Mouse (Mus musculus) bone marrow, adult 2 months (tissue): ENCODE data around the gene Reln. TPM values are rescaled to one million over a fixed set of nuclear protein-coding genes. Genes with fewer than 3 reads are reported as not detected.

Experiments
- H3K27ac ChIP-seq: fragments of 200-500 bp; 2 replicates; pipeline ENCODE4 v1.5.1; 2012; ENCODE audit warnings: low read depth, mild to moderate bottlenecking, control low read depth, inconsistent platforms, low read length; ENCODE audit not compliant: control insufficient read depth, poor library complexity, insufficient read depth
- H3K4me1 ChIP-seq: fragments of 200-500 bp; 2 replicates; pipeline ENCODE4 v1.6.1; 2011; ENCODE audit warnings: low read length; ENCODE audit not compliant: control insufficient read depth, insufficient read depth
- H3K4me3 ChIP-seq: fragments of 200-500 bp; replicated peaks from 2 replicates; pipeline ENCODE3; 2011; ENCODE audit warnings: mild to moderate bottlenecking, low read depth, low read length, control low read depth; ENCODE audit not compliant: control insufficient read depth
- CTCF ChIP-seq: fragments of 200-500 bp; IDR thresholded peaks from 2 replicates; pipeline ENCODE4 v1.5.1; 2011; ENCODE audit warnings: low read length, control low read depth; ENCODE audit not compliant: control insufficient read depth, insufficient read depth
- POLR2A ChIP-seq: fragments of 200-500 bp; IDR thresholded peaks from 2 replicates; pipeline ENCODE4 v1.6.1; 2011; ENCODE audit warnings: low read depth, mild to moderate bottlenecking, control low read depth, low read length, borderline replicate concordance; ENCODE audit not compliant: control insufficient read depth
- WGBS: fragments of 180-500 bp; shearing (Covaris S2); methylation state at CpG from one replicate; pipeline ENCODE4 v1.1.7; 2018; 5-methylcytosine and 5-hydroxymethylcytosine counted together
- polyA plus RNA-seq: library from polyadenylated mRNA; stranded (reverse); fragments of >200 nt; gene quantifications from 2 replicates; pipeline ENCODE4 v1.2.4, GENCODE M21; 2011; ENCODE audit warnings: low replicate concordance; ENCODE audit not compliant: missing spikeins, insufficient read depth, insufficient read length

The Reln gene
- polyA plus RNA-seq, 1 experiment: 8.9 TPM

DNA sequence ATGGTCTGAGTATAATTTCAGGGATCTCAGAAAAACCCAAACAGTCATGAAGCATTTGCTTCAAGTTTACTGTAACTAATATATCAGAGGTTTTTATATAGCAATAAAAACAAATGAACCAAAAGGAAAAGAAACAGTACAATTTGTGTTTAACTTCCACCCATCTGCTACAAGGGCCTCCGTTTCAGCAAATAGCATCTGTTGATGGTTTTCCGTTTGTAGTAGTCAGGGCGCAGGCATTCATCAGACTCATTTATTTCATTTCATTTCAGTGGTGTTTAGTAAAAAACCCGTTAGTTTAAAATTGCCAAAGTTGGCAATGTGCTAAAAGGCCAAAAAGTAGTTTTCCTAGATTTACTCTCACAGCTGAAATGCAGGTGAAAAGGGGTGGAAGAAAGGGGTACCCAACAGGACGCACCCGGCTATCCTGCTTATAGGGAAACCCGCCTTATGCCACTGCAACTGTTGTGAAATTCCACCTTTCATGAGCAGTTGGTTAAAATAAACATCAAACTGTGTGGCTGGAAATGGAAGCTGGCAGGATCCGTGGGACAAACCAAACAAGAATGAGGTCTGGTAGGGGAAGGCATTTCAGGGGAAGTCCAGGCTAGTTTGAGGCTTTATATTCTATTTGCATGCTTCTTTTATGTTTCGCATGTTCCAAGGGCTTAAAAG is 237.6 kb downstream of the Reln start:
- TF ChIP-seq POLR2A: no peak
- TF ChIP-seq CTCF: no peak
- 75% methylated on average over 9 of the region's 9 CpGs for WGBS
- no peaks in the 10 kb centered on the region for H3K4me1 ChIP-seq
- H3K27ac ChIP-seq: no peak overlapping the region
- no peak overlapping the region for H3K4me3 ChIP-seq

- H3K4me3 ChIP-seq: no peak overlapping the region
- TF ChIP-seq CTCF (no peak), POLR2A (no peak)
- WGBS: 92% methylated on average over 5 of the region's 5 CpGs
- no peak overlapping the region for H3K27ac ChIP-seq
- H3K4me1 ChIP-seq: no peaks in the 10 kb centered on the region
Measured at GRCm38 (mm10) chr5:22094984-22095383, 249.5 kb downstream of the Reln start.

GRCm38 (mm10) chr5:22094043-22094442 is 250.5 kb downstream of the Reln start:
- Histone ChIP-seq H3K27ac (no peak overlapping the region), H3K4me1 (no peaks in the 10 kb centered on the region), H3K4me3 (no peak overlapping the region)
- WGBS: 72% methylated on average over 5 of the region's 5 CpGs
- TF ChIP-seq POLR2A: no peak
- no peak for TF ChIP-seq CTCF

- H3K4me1 ChIP-seq: no peaks in the 10 kb centered on the region
- TF ChIP-seq POLR2A (no peak), CTCF (no peak)
- WGBS: 80% methylated on average over 9 of the region's 9 CpGs
- H3K27ac ChIP-seq: no peak overlapping the region
- H3K4me3 ChIP-seq: no peak overlapping the region
Measured at GRCm38 (mm10) chr5:22093157-22093865, 251.2 kb downstream of the Reln start.

- no peak for TF ChIP-seq POLR2A
- no peak for TF ChIP-seq CTCF
- Histone ChIP-seq H3K4me3 (no peak overlapping the region), H3K27ac (no peak overlapping the region), H3K4me1 (no peaks in the 10 kb centered on the region)
- WGBS: 84% methylated on average over 6 of the region's 6 CpGs
Measured at GRCm38 (mm10) chr5:22080468-22080986, 264.0 kb downstream of the Reln start.

DNA sequence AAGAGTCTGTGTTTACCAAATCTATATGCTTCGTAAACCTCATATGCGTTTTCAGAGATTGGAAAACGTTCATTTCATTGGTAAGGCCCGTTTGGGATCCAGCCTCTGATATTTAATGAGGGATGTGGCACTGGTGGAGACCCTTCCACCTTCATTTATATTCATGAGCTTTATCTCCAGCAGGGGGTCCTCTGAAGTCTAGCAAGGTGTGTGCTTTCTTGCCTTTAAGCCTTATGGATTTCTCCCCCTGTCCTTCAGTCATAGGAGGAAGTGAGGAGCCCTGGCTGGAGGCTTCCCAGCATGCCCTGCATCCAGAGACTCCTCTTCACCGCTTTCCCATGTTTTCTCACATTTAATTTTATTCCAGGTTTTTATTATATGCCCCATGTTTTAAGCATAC is 269.5 kb downstream of the Reln start:
- Histone ChIP-seq H3K27ac (no peak overlapping the region), H3K4me3 (no peak overlapping the region), H3K4me1 (no peaks in the 10 kb centered on the region)
- 58% methylated on average over 5 of the region's 5 CpGs for WGBS
- TF ChIP-seq POLR2A (no peak), CTCF (no peak)

GRCm38 (mm10) chr5:22072591-22072990 is 271.9 kb downstream of the Reln start:
- Histone ChIP-seq H3K4me3 (no peak overlapping the region), H3K27ac (no peak overlapping the region), H3K4me1 (no peaks in the 10 kb centered on the region)
- no peak for TF ChIP-seq POLR2A
- no peak for TF ChIP-seq CTCF
- 76% methylated on average over 6 of the region's 6 CpGs for WGBS

DNA sequence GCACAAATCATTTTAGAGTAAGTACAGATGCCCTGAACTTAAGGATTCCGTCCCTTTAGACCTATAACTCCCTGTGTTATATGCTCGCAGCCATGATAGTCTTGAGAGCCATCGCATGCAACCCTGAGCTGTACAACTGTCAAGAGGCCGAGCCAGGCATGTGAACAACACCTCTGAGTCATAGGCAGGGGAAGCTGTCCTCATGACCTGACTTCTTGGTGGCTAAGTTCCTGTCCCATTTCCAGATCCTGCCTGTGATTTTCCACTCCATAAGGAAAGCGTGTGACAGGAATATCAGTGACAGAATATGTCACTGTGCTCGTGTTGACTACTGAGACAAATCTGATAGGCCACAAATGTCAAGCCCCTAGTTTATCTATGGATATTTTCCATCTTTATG is 285.3 kb downstream of the Reln start:
- H3K4me1 ChIP-seq: no peaks in the 10 kb centered on the region
- TF ChIP-seq POLR2A (no peak), CTCF (no peak)
- 69% methylated on average over 6 of the region's 6 CpGs for WGBS

More for the DNA sequence above, 285.3 kb downstream of the Reln start:
- H3K4me3 ChIP-seq: no peak overlapping the region
- no peak overlapping the region for H3K27ac ChIP-seq
